Mouse (Mus musculus): ENCODE results near the gene Erv3.

DNA sequence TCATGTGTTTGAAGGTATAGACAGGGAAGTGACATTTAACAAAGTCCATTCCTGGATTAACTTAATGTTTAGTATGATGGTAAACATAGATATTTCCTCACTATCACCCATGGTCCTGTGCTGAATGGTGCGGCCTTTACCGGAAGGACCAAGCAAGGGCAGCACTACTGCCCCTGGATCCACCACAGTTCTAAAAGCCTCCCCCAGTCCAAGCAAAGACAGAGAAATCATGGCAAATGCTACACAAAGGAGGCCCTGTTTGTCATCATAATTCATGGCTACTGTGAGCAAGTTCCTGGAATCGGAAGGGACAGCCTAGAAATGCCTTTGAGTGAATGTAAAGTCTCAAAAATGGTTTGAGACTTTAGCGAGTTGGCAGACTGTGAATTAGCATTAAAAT, 36.5 kb upstream of the Erv3 start:
- TF ChIP-seq CTCF (IDR thresholded peaks at IDR 0.05; ENCODE audit: low read depth) = no peak
- no peak for TF ChIP-seq EP300 (IDR thresholded peaks at IDR 0.05; ENCODE audit: low read depth)
